Mouse (Mus musculus) CH12.LX (cell line): ENCODE results near the gene Uba52.

Source experiments
- CTCF ChIP-seq, 2 experiments: IDR thresholded peaks in 1 of 2; conservative IDR thresholded peaks in 1 of 2; 2 replicates each; pipeline ENCODE4 v1.5.1; 2011 to 2012; ENCODE audit warnings: low read depth in 2 of 2, low read length in 2 of 2, improper control_type of control experiment in 1 of 2, inconsistent platforms in 1 of 2, mild to moderate bottlenecking in 1 of 2, moderate library complexity in 1 of 2
- EP300 ChIP-seq: IDR thresholded peaks from 2 replicates; pipeline ENCODE4 v1.6.1; 2011; ENCODE audit warnings: low read length, improper control_type of control experiment
- HCFC1 ChIP-seq: IDR thresholded peaks from 2 replicates; pipeline ENCODE4 v1.6.1; 2012; ENCODE audit warnings: low read depth, mild to moderate bottlenecking, inconsistent platforms, low read length, improper control_type of control experiment
- IRF4 ChIP-seq: IDR thresholded peaks from 2 replicates; pipeline ENCODE4 v1.6.1; 2014; ENCODE audit warnings: low read depth, mild to moderate bottlenecking, inconsistent platforms, low read length, improper control_type of control experiment
- MAX ChIP-seq: IDR thresholded peaks from 2 replicates; pipeline ENCODE4 v1.6.1; 2011; ENCODE audit warnings: low read length, improper control_type of control experiment
- POLR2A ChIP-seq: IDR thresholded peaks from 2 replicates; pipeline ENCODE4 v1.6.1; 2011; ENCODE audit warnings: low read depth, mild to moderate bottlenecking, improper control_type of control experiment, low read length
- POLR2AphosphoS2 ChIP-seq: IDR thresholded peaks from 2 replicates; pipeline ENCODE4 v1.6.1; 2011; ENCODE audit warnings: low read depth, low read length, improper control_type of control experiment

DNA sequence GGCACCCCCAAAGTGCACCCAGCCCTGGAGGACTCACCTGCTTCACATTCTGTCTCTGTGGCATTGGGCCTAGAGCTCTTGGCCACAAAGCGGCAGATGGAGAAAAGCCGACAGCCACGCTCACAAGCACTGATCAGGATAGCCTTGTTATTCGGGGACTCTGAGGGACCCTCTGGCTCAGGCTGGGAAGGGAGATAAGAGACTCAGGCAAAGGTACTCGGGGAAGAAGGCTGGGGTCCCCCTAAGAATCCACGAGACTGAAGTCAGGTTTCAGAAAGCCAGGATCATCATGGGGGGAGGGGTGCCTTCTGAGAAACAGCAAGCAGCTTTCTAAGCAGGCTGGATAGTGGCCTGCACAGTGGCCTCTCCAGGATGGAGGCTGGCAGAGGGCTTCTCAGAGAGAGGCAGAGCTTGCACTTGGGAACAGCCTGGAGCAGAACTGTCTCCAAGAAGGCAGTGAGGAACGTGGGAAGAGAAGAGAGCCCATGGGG, 24.4 kb downstream of the Uba52 start:
- TF ChIP-seq CTCF (conservative IDR thresholded peaks at IDR 0.05 in 1 of 2, IDR thresholded peaks at IDR 0.05 in 1 of 2; ENCODE audit: low read depth in 2 of 2, low read length in 2 of 2) = no peak
- no peak for TF ChIP-seq MAX
- TF ChIP-seq POLR2A = no peak
- TF ChIP-seq HCFC1 = no peak
- no peak for TF ChIP-seq IRF4
- no peak for TF ChIP-seq EP300
- TF ChIP-seq POLR2AphosphoS2 = no peak
